Mouse (Mus musculus) ES-E14 (cell line): ENCODE results near the gene Tfip11. TPM values are rescaled to one million over a fixed set of nuclear protein-coding genes. Genes with fewer than 3 reads are reported as not detected.

Experiments
- DNase-seq: peaks from one replicate; pipeline ENCODE4 v3.0.0-alpha.2; 2013; ENCODE audit warnings: low read depth, low spot score
- H3K27ac ChIP-seq: 2 replicates; pipeline ENCODE4 v1.5.1; 2012; ENCODE audit warnings: low read depth, mild to moderate bottlenecking, low read length, moderate library complexity, mixed read lengths; ENCODE audit not compliant: poor library complexity, insufficient read depth, severe bottlenecking
- H3K36me3 ChIP-seq: 2 replicates; pipeline ENCODE4 v1.6.1; 2012; ENCODE audit warnings: mild to moderate bottlenecking, low read length, moderate library complexity, mixed read lengths; ENCODE audit not compliant: control insufficient read depth, poor library complexity, insufficient read depth, severe bottlenecking
- H3K4me1 ChIP-seq, 2 experiments: fragments of 150-350 bp in 1 of 2; sonication (generic) in 1 of 2; 2 replicates each; pipeline ENCODE4 v1.6.1; 2012; ENCODE audit warnings: low read length in 2 of 2, mild to moderate bottlenecking in 1 of 2, mixed read lengths in 1 of 2; ENCODE audit not compliant: control insufficient read depth in 2 of 2, insufficient read depth in 2 of 2, poor library complexity in 1 of 2
- H3K4me3 ChIP-seq, 2 experiments: fragments of 150-350 bp in 1 of 2; sonication (generic) in 1 of 2; 2 replicates each; pipeline ENCODE4 v1.5.1; 2012; ENCODE audit warnings: low read length in 2 of 2, low read depth in 1 of 2, mild to moderate bottlenecking in 1 of 2, mixed read lengths in 1 of 2; ENCODE audit not compliant: insufficient read depth in 1 of 2, poor library complexity in 1 of 2, severe bottlenecking in 1 of 2
- H3K9ac ChIP-seq: 2 replicates; pipeline ENCODE4 v1.6.1; 2012; ENCODE audit warnings: low read depth, mild to moderate bottlenecking, low read length, mixed read lengths; ENCODE audit not compliant: poor library complexity, insufficient read depth, severe bottlenecking
- H3K9me3 ChIP-seq: fragments of 150-350 bp; sonication (generic); 2 replicates; pipeline ENCODE4 v1.6.1; 2012; ENCODE audit warnings: low read depth, mild to moderate bottlenecking, low read length; ENCODE audit not compliant: control insufficient read depth, insufficient read depth
- CHD2 ChIP-seq: IDR thresholded peaks from 2 replicates; pipeline ENCODE4 v1.6.1; 2014; ENCODE audit warnings: mild to moderate bottlenecking, low read depth, low read length, inconsistent platforms
- HCFC1 ChIP-seq: IDR thresholded peaks from 2 replicates; pipeline ENCODE4 v1.6.1; 2012; ENCODE audit warnings: low read length, inconsistent platforms, borderline replicate concordance; ENCODE audit not compliant: insufficient read depth
- MAFK ChIP-seq: IDR thresholded peaks from 2 replicates; pipeline ENCODE4 v1.6.1; 2014; ENCODE audit warnings: mild to moderate bottlenecking, low read depth, low read length, inconsistent platforms; ENCODE audit not compliant: insufficient read depth
- ZC3H11A ChIP-seq: IDR thresholded peaks from 2 replicates; pipeline ENCODE4 v1.6.1; 2012; ENCODE audit warnings: low read depth, mild to moderate bottlenecking, inconsistent platforms, low read length, borderline replicate concordance
- ZNF384 ChIP-seq: IDR thresholded peaks from 2 replicates; pipeline ENCODE4 v1.6.1; 2012; ENCODE audit warnings: low read depth, low read length, inconsistent platforms
- in situ Hi-C, 2 experiments: fragments of 600-800 bp; cut with MboI; formaldehyde crosslinking; loops; one replicate each; pipeline ENCODE4 v1.15.1; 2025; ENCODE audit warnings: low sequenced_read_pairs in 2 of 2, inconsistent platforms in 1 of 2; ENCODE audit not compliant: unreplicated experiment in 2 of 2
- total RNA-seq: library from RNA; depleted of rRNA; stranded (reverse); fragments of 300-350 nt; gene quantifications from 2 replicates; pipeline ENCODE4 v1.2.3, GENCODE M21; 2012

The Tfip11 gene
- total RNA-seq, 1 experiment: 38.9 TPM

DNA sequence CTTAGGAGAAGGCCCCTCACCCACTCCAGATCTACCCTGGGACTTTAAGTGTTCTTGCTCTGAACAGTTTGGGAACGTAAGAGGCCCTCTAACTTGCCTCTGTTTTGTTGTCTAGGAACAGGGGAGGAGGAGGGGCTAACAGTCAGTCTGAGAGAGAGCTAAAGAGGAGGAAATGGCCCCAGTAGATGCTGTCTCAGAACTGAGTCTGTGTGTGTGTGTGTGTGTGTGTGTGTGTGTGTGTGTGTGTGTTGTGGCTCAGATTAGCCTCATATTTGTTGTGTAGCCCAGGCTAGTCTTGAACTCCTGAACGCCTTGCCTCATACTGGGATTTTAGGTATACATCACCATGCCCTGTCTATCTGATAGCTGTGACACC is 39.6 kb upstream of the Tfip11 start:
- no peak overlapping the region for H3K9ac ChIP-seq
- no peak for DNase-seq
- in situ Hi-C loops: no loop called here
- H3K4me1 ChIP-seq: peaks cover 6 to 55% of the 10 kb centered on the region in 2 experiments
- H3K36me3 ChIP-seq: no peaks in the 10 kb centered on the region; the same call in 1 of the 2 replicates
- TF ChIP-seq ZNF384 (no peak), HCFC1 (no peak), ZC3H11A (no peak), CHD2 (no peak), MAFK (no peak)
- H3K27ac ChIP-seq: no peak overlapping the region
- H3K4me3 ChIP-seq: no peak overlapping the region
- no peaks in the 10 kb centered on the region for H3K9me3 ChIP-seq

DNA sequence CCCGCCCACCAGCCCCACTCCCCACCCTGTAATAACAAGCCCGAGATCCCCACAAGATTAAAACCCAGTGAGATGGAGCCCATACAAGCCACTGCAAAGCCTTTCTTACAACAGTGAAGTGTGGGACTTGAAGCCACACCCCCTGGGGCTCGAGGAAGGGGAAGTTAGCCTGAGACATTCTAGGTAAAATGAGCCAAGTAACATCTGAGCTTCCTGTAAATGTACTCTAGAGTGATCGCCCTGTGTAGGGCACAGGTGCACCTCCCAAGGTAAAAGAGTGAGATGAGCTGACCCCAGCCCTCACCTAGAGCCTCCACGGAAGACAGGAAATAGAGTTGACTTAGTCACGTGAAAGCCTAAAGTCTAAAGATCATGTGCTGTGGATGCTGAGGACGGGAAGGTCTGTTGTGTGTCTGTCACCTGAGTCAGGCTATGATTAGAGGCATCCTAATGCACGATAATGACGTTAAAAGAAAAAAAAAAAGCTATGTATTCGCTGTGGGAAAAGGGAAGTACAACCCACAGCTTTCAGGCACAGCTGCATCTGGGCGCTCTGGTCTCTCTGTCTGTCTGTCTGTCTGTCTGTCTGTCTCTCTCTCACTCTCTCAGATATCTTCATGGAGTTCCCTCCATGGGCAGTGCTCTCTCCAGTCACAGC is 39.0 kb upstream of the Tfip11 start:
- Histone ChIP-seq H3K9me3 (no peaks in the 10 kb centered on the region), H3K4me3 (no peak overlapping the region), H3K4me1 (peaks cover 5 to 53% of the 10 kb centered on the region in 2 experiments), H3K36me3 (no peaks in the 10 kb centered on the region; the same call in 1 of the 2 replicates), H3K27ac (no peak overlapping the region), H3K9ac (no peak overlapping the region)
- no peak for TF ChIP-seq ZC3H11A
- no peak for TF ChIP-seq HCFC1
- no peak for DNase-seq
- in situ Hi-C loops: no loop called here

DNA sequence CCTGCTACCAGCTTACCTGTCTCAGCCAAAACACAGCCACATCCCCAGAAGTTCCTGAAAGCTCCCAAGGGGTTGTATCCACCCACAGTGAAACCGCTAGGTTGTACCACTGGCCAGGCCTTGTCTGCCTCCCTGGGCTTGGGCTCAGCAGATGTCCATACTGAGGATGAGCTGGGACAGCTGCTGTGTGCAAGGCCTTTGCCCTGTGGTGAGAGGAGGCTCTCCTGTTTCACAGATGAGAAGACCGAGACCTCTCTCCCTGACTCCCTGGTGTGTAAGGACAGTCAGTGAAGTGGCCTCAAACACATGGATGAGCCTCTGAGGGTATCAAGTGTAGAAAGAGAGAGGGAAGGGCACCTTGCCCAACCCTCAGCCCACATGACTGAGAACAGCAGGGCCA is 38.5 kb upstream of the Tfip11 start:
- H3K9ac ChIP-seq: no peak overlapping the region
- in situ Hi-C loops: no loop called here
- TF ChIP-seq HCFC1 (no peak), CHD2 (no peak)
- no peak overlapping the region for H3K27ac ChIP-seq
- DNase-seq: no peak
- peaks cover 5 to 49% of the 10 kb centered on the region in 2 experiments for H3K4me1 ChIP-seq
- no peaks in the 10 kb centered on the region for H3K9me3 ChIP-seq
- no peak overlapping the region for H3K4me3 ChIP-seq
- no peaks in the 10 kb centered on the region; the same call in 1 of the 2 replicates for H3K36me3 ChIP-seq

DNA sequence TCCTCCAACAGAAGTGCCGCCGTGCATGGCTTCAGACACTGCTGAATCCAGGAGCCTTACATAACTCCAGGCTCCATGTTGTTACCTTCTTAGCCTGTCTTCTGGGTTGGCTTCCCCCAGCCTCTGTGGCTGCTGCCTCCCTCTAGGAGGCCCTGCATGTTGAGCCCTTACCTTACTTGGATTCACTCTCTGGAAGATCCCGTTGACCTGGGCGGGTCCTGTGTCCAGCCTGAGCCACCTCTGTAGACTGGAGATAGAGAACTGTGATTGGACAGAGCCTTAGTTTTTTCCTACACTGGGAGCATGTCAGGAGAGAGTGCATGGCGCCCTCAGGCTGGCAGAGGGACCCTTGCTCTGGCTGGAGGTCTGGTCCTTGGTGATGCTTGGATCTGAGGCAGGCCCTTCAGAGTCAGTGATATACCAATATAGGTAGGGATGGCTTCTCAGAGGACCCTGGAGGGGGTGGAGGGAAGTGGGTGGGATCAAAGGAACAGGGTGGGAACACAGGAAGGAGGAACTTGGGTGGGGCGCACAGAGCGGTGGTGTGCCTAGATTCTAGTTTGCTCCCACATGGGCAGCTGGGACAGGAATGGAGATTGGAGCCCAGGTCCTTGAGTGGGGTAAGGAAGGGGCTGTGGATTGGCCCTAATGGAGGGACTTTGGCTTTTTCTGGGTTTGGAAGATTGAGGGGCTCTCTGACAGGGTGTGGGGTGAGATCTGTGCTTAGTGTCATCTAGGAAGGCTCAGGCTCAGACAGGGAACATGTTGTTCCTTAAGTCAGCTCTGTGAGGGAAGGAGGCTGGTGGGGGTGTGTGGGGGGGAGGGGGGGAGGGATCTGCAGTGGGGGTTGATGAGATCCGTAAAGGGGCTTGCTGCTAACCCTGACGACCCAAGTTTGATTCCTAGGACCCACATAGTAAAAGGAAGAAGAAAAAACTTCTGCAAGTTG is 37.7 kb upstream of the Tfip11 start:
- Histone ChIP-seq H3K36me3 (no peaks in the 10 kb centered on the region; the same call in 1 of the 2 replicates), H3K4me1 (peaks cover 4 to 44% of the 10 kb centered on the region in 2 experiments), H3K4me3 (no peak overlapping the region), H3K27ac (no peak overlapping the region; the same call in 1 of the 2 replicates), H3K9me3 (no peaks in the 10 kb centered on the region), H3K9ac (no peak overlapping the region)
- no peak for DNase-seq
- in situ Hi-C loops: no loop called here
- TF ChIP-seq CHD2 (no peak), HCFC1 (no peak), MAFK (no peak), ZNF384 (no peak)
